Mouse (Mus musculus) limb, embryonic 14.5 days (tissue): ENCODE results near the gene Map2k4. TPM values are rescaled to one million over a fixed set of nuclear protein-coding genes. Genes with fewer than 3 reads are reported as not detected.

Experiments
- ATAC-seq: fragments of 200-750 bp; cut with Nextera tagmentation; 2 replicates; pipeline ENCODE4 v1.8.0; 2017; ENCODE audit warnings: low read depth, moderate number of reproducible peaks, moderate TSS enrichment; ENCODE audit not compliant: low FRiP score
- DNase-seq: peaks from one replicate; pipeline ENCODE4 v3.0.0-alpha.2; 2015; ENCODE audit warnings: low spot score
- H3K27ac ChIP-seq: fragments of 300-500 bp; sonication (generic); replicated peaks from 2 replicates; pipeline ENCODE4 v1.5.1; 2014; ENCODE audit warnings: low read depth, mild to moderate bottlenecking, low read length, moderate library complexity, mixed read lengths
- H3K27me3 ChIP-seq: fragments of 300-500 bp; sonication (generic); 2 replicates; pipeline ENCODE4 v1.6.1; 2014; ENCODE audit warnings: low read length, mixed read lengths; ENCODE audit not compliant: control insufficient read depth, insufficient read depth
- H3K36me3 ChIP-seq: fragments of 300-500 bp; sonication (generic); 2 replicates; pipeline ENCODE4 v1.6.1; 2014; ENCODE audit warnings: mild to moderate bottlenecking, low read length, moderate library complexity, mixed read lengths; ENCODE audit not compliant: control insufficient read depth, insufficient read depth
- H3K4me1 ChIP-seq: fragments of 300-500 bp; sonication (generic); 2 replicates; pipeline ENCODE4 v1.6.1; 2014; ENCODE audit warnings: antibody characterized with exemption, low read length, mixed read lengths; ENCODE audit not compliant: control insufficient read depth, insufficient read depth
- H3K4me2 ChIP-seq: fragments of 300-500 bp; sonication (generic); replicated peaks from 2 replicates; pipeline ENCODE4 v1.6.1; 2014; ENCODE audit warnings: low read depth, mild to moderate bottlenecking, low read length, moderate library complexity; ENCODE audit not compliant: severe bottlenecking
- H3K4me3 ChIP-seq: fragments of 300-500 bp; sonication (generic); replicated peaks from 2 replicates; pipeline ENCODE4 v1.5.1; 2014; ENCODE audit warnings: low read length
- H3K9ac ChIP-seq: fragments of 300-500 bp; sonication (generic); 2 replicates; pipeline ENCODE4 v1.6.1; 2014; ENCODE audit warnings: mild to moderate bottlenecking, low read depth, low read length, moderate library complexity; ENCODE audit not compliant: severe bottlenecking
- H3K9me3 ChIP-seq: fragments of 300-500 bp; sonication (generic); 2 replicates; pipeline ENCODE4 v1.6.1; 2016; ENCODE audit warnings: low read length; ENCODE audit not compliant: control insufficient read depth
- POLR2A ChIP-seq: fragments of 200-500 bp; IDR thresholded peaks from 2 replicates; pipeline ENCODE4 v1.8.0; 2012; ENCODE audit warnings: inconsistent platforms, mild to moderate bottlenecking, moderate library complexity, borderline replicate concordance; ENCODE audit not compliant: insufficient read depth, insufficient read length; ENCODE audit errors: extremely low read depth
- WGBS: fragments of 180-500 bp; shearing (Covaris S2); extraction: QIAGEN DNeasy Blood & Tissue Kit; methylation state at CpG from one replicate; pipeline ENCODE4 v1.1.7; 2014; 5-methylcytosine and 5-hydroxymethylcytosine counted together
- polyA plus RNA-seq, 2 experiments: library from polyadenylated mRNA; depleted of rRNA in 1 of 2; stranded (reverse) in 1 of 2; unstranded in 1 of 2; fragments of >200 nt; fragmentation: Nextera tagmentation in 1 of 2; extraction: Ambion mirVana in 1 of 2; gene quantifications; 2 replicates each; pipeline versions ENCODE4 v1.2.1 to v1.2.3; 2012 to 2014

Gene Map2k4
- polyA plus RNA-seq, 2 experiments, result 40.2 to 68.8 TPM

DNA sequence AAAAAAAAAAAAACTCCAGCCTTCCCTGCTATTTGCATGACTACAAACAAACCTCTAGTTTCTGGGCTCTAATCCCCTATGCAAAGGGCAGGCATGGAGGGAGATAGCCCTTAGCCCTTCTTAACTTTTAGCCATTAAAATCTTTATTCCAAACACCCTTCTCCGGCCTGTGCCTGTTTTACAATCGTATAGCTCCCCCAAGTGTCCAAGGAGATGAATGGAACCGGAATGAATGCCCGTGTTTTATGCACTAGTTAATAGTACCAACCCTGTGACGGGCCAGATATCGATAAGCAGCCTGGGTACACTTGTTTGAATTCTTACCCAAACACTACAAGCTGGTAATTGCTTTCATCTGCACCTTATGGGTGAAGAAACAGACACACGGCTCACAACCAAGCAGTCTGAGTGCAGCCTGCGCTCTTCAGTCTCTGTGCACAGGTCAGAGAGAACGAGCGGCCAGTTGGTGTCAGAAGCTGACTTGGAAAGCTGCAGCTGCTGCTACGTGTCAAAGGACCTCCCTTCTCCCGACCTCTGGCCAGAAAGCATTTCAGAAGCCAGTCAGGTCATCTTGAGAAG, 109.2 kb downstream of the Map2k4 start:
- H3K4me1 ChIP-seq, result no peaks in the 10 kb centered on the region
- no peak overlapping the region for H3K9ac ChIP-seq
- H3K27ac ChIP-seq, result no peak overlapping the region
- H3K9me3 ChIP-seq, result no peaks in the 10 kb centered on the region
- no peak for TF ChIP-seq POLR2A
- ATAC-seq (peak; percentile 55), DNase-seq (peak; percentile 44)
- H3K36me3 ChIP-seq, result no peaks in the 10 kb centered on the region
- no peak overlapping the region for H3K4me3 ChIP-seq
- no peaks in the 10 kb centered on the region for H3K27me3 ChIP-seq
- no peak overlapping the region for H3K4me2 ChIP-seq
- WGBS, result 29% methylated on average over 12 of the region's 12 CpGs

DNA sequence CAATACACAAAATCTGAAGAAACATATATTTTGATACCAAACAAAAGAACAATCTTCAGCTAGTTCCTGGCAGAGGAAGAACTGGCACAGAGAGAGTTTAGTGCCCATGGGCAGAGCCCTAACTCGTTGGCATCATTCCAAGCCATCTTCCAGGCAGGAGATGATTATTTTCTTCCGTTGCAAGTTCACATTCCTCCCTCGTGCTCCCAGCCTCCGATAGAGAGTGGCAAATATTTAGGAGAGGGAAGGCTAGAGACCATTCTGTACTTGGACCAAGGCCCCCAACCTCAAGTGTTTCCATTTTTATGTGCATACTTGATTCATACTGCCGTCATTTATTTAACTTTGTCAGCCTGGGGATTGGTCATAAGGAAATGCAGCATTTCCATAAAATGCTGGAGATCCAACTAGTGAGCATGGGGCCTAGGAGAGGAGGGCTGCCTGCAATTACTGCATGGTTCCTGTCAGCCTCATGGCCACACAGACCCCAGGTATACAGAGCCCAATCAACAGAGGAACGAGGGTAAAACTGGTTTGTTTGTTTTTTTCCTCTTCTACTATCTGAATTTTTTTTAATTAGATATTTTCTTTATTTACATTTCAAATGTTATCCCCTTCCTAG, 120.6 kb downstream of the Map2k4 start:
- Histone ChIP-seq H3K27me3 (no peaks in the 10 kb centered on the region), H3K4me1 (peaks cover 5% of the 10 kb centered on the region; the same call in 1 of the 2 replicates), H3K9ac (no peak overlapping the region), H3K4me2 (no peak overlapping the region), H3K4me3 (no peak overlapping the region), H3K27ac (no peak overlapping the region), H3K9me3 (no peaks in the 10 kb centered on the region), H3K36me3 (no peaks in the 10 kb centered on the region)
- DNase-seq (no peak), ATAC-seq (no peak)
- 36% methylated on average over 6 of the region's 6 CpGs for WGBS
- no peak for TF ChIP-seq POLR2A

DNA sequence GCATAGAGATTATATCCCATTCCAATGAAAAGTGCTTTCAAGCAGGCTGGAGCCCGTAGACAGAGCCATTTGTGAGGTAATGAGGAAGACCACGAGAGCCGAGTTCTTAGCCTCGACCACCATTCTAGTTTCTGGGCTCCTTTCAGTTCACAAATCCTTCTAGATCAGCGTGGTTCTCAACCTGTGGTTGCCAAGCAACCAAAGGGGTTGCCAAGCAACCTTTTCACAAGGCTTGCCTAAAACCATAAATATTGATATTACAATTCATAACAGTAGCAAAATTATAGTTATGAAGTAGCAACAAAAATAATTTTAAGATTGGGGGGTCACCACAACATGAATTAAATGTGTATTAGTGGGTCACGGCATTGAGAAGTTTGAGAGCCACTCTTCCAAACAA, 123.2 kb downstream of the Map2k4 start:
- TF ChIP-seq POLR2A, result no peak
- Histone ChIP-seq H3K27me3 (no peaks in the 10 kb centered on the region), H3K4me1 (peaks cover 5% of the 10 kb centered on the region; the same call in 1 of the 2 replicates), H3K9ac (no peak overlapping the region), H3K36me3 (no peaks in the 10 kb centered on the region), H3K27ac (no peak overlapping the region), H3K9me3 (no peaks in the 10 kb centered on the region), H3K4me3 (no peak overlapping the region), H3K4me2 (no peak overlapping the region)
- DNase-seq (no peak), ATAC-seq (no peak)
- 83% methylated on average over 6 of the region's 6 CpGs for WGBS

DNA sequence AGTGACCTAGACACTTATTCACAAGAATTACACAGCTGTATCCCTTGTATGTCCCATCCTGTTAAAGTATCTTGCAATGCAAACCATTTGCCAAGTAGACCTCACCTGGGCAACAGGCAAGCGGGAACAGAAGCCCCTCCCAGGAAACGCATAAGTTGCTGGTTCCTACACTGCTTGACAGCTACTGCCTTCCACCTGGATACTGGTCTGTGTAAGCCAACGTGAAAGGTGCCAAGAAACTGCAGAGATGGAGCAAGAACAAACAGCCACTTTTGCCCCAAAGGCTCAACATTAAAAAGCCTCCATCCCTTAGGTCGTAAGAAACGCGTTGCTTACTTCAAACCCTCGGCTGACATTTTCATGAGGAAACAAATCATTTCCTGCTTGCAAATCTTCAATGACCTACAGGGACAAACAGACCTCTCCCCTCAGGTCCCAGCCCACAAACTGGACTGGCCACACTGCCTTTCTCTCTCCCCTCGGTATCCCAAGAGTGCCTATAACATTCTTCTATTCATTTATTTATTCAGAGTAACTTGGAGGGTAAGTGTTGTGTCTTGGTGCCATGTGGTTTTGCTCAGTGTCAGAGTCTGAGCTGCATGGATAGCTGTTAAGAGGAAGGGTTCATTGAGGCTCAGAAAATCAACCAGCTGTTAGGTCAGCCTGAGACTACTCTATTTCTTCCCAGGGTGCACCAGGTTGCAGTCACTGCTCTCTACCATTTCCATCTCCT, 126.1 kb downstream of the Map2k4 start:
- no peak overlapping the region for H3K9ac ChIP-seq
- TF ChIP-seq POLR2A, result no peak
- H3K27ac ChIP-seq, result no peak overlapping the region
- 29% methylated on average over 8 of the region's 8 CpGs for WGBS
- no peaks in the 10 kb centered on the region for H3K4me1 ChIP-seq
- H3K9me3 ChIP-seq, result no peaks in the 10 kb centered on the region
- DNase-seq (no peak), ATAC-seq (no peak)
- no peaks in the 10 kb centered on the region for H3K36me3 ChIP-seq
- H3K4me3 ChIP-seq, result no peak overlapping the region
- no peak overlapping the region for H3K4me2 ChIP-seq
- H3K27me3 ChIP-seq, result no peaks in the 10 kb centered on the region

DNA sequence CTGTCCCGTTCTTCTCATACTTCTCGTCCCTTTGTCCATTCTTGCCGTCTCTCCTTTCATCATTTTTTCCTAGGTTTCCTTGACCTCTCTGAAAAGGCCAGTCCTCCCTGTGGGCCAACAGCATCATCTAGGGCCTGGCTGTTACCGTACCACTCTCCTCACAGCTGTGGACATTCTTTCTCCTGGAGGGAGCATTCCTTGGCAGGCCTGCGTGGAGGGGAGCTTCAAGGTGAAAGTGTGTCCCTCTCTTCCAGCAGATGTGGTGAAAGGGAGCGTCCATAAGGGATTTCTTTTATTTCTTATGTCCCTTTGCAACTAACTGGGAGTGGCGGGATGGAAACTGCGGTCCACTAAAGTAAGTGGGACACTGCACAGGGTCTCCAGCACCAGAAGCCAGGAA, 134.2 kb downstream of the Map2k4 start:
- WGBS, result 86% methylated on average over 8 of the region's 8 CpGs
- TF ChIP-seq POLR2A, result no peak
- no peaks in the 10 kb centered on the region for H3K9me3 ChIP-seq
- no peak overlapping the region for H3K27ac ChIP-seq
- no peak overlapping the region for H3K4me3 ChIP-seq
- H3K4me1 ChIP-seq, result no peaks in the 10 kb centered on the region
- DNase-seq (no peak), ATAC-seq (no peak)
- no peak overlapping the region for H3K9ac ChIP-seq
- no peaks in the 10 kb centered on the region for H3K27me3 ChIP-seq
- no peak overlapping the region for H3K4me2 ChIP-seq
- H3K36me3 ChIP-seq, result no peaks in the 10 kb centered on the region
